Mouse (Mus musculus): ENCODE data around the gene Adgrv1. TPM values are rescaled to one million over a fixed set of nuclear protein-coding genes. Genes with fewer than 3 reads are reported as not detected.

Gene Adgrv1
- polyA plus RNA-seq, 1 experiment from 2014 or later, result 10.9 TPM

DNA sequence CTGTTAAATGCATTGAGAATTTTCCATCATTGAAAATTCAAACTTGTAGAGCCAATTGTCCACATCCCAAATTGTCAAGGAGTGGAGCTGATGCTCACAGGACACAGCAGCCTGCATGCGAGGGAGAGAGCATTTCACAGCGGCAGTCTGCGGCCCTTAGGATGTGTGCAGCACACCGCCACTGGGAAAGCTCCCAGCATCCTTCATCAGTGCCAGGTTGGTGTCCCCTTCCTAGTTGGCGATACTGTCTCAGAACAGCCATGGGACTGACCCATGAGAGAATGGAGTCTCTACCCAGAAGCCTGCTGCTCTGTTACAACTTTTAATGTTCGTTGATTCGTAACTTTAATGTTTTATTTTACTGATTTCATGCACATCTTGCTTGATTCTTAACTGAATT lies 183.8 kb downstream of the Adgrv1 start:
- 90% methylated on average over 7 of the region's 7 CpGs for WGBS
- no peak overlapping the region for H3K27ac ChIP-seq (replicated peaks)
- H3K4me1 ChIP-seq, result no peaks in the 10 kb centered on the region
- H3K9me3 ChIP-seq, result no peaks in the 10 kb centered on the region
- H3K36me3 ChIP-seq (replicated peaks), result peaks cover 14% of the 10 kb centered on the region
- DNase-seq (ENCODE audit: low spot score), result no peak
- H3K27me3 ChIP-seq (replicated peaks; ENCODE audit: low read depth, poor library complexity, severe bottlenecking), result no peaks in the 10 kb centered on the region
- no peak overlapping the region for H3K4me3 ChIP-seq

DNA sequence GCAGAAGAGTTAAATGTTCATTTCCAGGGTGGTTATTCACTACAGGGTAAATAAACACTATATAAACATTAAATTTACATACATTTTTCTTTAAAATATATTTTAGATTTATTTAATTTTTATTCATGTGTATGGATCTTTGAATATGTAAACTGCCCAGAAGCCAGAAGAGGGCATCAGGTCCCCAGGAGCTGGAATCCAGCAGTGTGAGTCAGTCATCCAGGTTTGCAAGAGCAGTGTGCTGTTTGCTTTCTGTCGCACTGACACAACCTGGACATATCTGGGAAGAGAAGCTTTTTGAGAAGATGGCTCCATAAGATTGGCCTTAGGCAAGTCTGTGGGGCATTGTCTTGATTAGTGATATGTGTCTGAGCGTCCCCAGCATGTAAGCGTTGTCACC lies 191.5 kb downstream of the Adgrv1 start:
- Histone ChIP-seq H3K27me3 (replicated peaks; ENCODE audit: low read depth, poor library complexity, severe bottlenecking) (no peaks in the 10 kb centered on the region), H3K36me3 (replicated peaks) (peaks cover 19% of the 10 kb centered on the region), H3K4me1 (no peaks in the 10 kb centered on the region), H3K9me3 (no peaks in the 10 kb centered on the region), H3K4me3 (no peak overlapping the region), H3K27ac (replicated peaks) (no peak overlapping the region)
- WGBS, result 88% methylated on average over 3 of the region's 3 CpGs
- DNase-seq (ENCODE audit: low spot score), result no peak

DNA sequence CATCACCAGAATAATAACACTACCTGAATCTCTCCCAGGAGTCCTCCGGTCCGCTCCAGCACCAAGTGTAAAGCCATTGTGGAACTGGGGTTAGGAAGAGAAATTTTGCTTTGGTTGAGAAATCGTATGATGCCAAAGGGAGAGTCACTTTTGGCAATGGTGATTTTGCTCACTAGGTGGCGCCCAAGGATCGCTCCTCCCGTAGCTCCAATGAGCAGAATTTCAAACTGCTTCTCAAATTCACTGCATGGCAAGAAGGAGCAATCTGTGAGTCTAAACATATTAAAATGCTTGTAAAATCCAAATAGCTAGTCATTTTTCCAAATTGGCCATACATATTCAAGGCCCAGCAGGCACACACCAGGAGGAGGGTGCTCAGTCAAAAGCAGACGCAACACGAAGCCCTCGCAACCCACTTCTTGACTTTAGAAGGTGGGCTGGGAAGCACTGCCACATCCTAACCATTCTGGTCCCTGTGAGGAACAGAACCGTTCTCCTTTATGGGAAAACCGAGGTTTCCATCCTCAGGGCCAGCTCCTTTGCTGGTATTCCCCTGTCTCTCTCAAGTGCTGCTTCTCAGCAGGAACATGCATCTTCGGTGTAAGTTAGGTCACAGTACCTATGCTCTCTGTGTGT lies 193.4 kb downstream of the Adgrv1 start:
- Histone ChIP-seq H3K9me3 (no peaks in the 10 kb centered on the region), H3K4me3 (no peak overlapping the region), H3K27ac (replicated peaks) (no peak overlapping the region), H3K36me3 (replicated peaks) (peaks cover 18% of the 10 kb centered on the region), H3K27me3 (replicated peaks; ENCODE audit: low read depth, poor library complexity, severe bottlenecking) (no peaks in the 10 kb centered on the region), H3K4me1 (no peaks in the 10 kb centered on the region)
- DNase-seq (ENCODE audit: low spot score), result peak; percentile 77
- 49% methylated on average over 12 of the region's 12 CpGs for WGBS

DNA sequence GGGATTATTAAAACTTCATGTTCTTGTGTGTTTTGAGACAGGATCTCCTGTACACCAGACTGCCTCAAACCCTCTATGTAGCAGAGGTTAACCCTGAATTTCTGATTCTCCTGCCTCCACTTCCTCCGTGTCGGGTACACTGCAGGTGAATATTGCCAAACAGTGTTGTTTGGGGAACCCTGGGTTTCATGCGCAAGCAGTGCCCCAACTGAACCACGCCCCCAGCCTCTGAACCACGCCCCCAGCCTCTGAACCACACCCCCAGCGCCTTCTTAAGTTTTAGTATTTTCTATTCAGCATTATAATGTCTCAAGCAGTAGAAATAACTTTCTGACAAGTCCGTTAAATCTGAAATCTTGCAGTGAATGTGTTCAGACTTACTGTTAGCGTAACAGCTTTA lies 195.9 kb downstream of the Adgrv1 start:
- H3K36me3 ChIP-seq (replicated peaks), result peaks cover 25% of the 10 kb centered on the region
- no peak for DNase-seq (ENCODE audit: low spot score)

DNA sequence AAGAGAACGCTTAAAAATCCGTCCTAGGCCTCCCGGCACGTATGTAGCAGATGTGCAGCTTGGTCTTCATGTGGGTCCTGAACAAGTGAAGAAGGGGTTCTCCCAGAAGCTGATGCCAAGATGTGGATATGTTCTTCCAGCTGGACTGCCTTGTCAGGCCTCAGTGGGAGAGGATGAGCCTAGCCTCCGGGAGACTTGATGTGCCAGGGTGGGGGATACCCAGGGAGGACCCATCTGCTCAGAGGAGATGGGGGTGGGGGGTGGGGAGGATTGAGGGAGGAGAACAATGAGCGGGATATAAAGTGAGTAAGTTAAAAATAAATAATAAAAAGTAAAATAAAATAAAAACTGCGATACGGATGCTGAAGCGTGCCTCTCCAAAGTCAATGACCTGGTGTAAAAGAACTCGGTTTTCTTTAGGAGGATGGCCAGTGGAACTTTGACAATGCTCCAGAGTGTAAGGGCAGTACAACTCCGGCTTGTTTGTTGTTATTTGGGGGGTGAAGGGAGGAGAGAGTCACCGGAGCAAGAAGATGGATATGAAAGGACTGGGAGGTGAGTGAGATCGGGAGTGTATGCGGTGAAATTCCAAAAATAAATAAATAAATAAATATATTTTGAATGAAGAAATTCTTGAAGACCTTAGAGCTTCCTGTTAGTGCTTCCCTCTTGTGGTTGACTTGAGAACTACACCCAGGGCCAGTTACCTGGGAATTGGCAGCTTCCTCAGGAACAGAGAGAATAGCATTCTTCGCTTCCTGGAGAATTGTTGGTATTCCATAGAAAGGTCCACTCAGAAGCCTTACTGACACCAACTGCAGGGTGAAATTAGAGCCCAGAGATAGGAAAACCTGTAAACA lies 205.8 kb downstream of the Adgrv1 start:
- Histone ChIP-seq H3K36me3 (replicated peaks) (peaks cover 11% of the 10 kb centered on the region; the same call in 1 of the 2 replicates), H3K9me3 (no peaks in the 10 kb centered on the region), H3K27me3 (replicated peaks; ENCODE audit: low read depth, poor library complexity, severe bottlenecking) (no peaks in the 10 kb centered on the region), H3K27ac (replicated peaks) (no peak overlapping the region), H3K4me1 (peaks cover 7% of the 10 kb centered on the region; the same call in 1 of the 2 replicates), H3K4me3 (no peak overlapping the region)
- 76% methylated on average over 15 of the region's 15 CpGs for WGBS
- peak; percentile 62 for DNase-seq (ENCODE audit: low spot score)

More for the DNA sequence above, 195.9 kb downstream of the Adgrv1 start:
- Histone ChIP-seq H3K9me3 (no peaks in the 10 kb centered on the region), H3K27ac (replicated peaks) (no peak overlapping the region), H3K27me3 (replicated peaks; ENCODE audit: low read depth, poor library complexity, severe bottlenecking) (no peaks in the 10 kb centered on the region), H3K4me1 (no peaks in the 10 kb centered on the region), H3K4me3 (no peak overlapping the region)
- WGBS, result 74% methylated on average over 8 of the region's 8 CpGs

DNA sequence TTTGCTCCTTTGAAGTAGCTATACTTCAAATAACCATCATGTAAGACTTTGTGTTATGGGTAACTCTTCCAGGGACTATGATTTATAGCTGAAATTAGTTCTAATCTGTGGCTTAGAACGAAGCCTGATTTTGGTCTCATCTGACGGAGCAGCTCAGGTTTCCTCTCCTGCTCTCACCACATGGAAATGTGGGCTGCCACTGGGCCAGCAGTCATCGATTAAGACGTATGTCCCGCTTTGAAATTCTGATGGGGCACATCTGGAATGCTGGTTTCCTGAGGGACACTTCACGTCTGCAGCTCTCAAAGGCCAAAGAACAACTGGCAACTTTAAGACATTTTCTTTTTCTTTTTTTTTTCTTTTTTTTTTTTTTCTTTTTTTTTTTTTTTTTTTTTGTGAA lies 207.8 kb downstream of the Adgrv1 start:
- Histone ChIP-seq H3K27ac (replicated peaks) (no peak overlapping the region), H3K4me1 (peaks cover 11% of the 10 kb centered on the region), H3K9me3 (no peaks in the 10 kb centered on the region), H3K27me3 (replicated peaks; ENCODE audit: low read depth, poor library complexity, severe bottlenecking) (no peaks in the 10 kb centered on the region), H3K4me3 (no peak overlapping the region), H3K36me3 (replicated peaks) (no peaks in the 10 kb centered on the region)
- DNase-seq (ENCODE audit: low spot score), result peak; percentile 52
- WGBS, result 54% methylated on average over 6 of the region's 6 CpGs

DNA sequence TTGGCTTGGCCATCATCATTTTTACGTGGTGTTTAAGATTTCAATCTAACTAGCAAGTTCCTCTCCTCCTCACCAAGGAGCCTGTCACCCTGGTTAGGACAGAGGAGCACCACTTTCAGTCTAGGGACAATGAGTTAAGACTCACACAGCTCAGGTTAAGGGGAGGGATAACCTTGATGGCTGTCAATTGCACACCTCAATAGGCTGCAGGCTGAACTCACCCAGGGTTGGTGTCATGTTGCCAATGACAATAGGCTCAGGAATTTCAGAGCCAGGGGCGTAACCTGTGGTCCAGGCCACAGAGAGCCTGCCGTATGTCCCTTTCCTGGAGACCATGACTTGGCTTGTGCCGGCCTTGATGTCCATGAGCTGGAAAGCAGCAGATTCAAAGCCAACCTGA lies 209.0 kb downstream of the Adgrv1 start:
- Histone ChIP-seq H3K27ac (replicated peaks) (no peak overlapping the region), H3K4me1 (peaks cover 22% of the 10 kb centered on the region), H3K9me3 (no peaks in the 10 kb centered on the region), H3K36me3 (replicated peaks) (peaks cover 2% of the 10 kb centered on the region; the same call in 1 of the 2 replicates), H3K4me3 (no peak overlapping the region), H3K27me3 (replicated peaks; ENCODE audit: low read depth, poor library complexity, severe bottlenecking) (no peaks in the 10 kb centered on the region)
- no peak for DNase-seq (ENCODE audit: low spot score)
- WGBS, result 65% methylated on average over 4 of the region's 4 CpGs

DNA sequence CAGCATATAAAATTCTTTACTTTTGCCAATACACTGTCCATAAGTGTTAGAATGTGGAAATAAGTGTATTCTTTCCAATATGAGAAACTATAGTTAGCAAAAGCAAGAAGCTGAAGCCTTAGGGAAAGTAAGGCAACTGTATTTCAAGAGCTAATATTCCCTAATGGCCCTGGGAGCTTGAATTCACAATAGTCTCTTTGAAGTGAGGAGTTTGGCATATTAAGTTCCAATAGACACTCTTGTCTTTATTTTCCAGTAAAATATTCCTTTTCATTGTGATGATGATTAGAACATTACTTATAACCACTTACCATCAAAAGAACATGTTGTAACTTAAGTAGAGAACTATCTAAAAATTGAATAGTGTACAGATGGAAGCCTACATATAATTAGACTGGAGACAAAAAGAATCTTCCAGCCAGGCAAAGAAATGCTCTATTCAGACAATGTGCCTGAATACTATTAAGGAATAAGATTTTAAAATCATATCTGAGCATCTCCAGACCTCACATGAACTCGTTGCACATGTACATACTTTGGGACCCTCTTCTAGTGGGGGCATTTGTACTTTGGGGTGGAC lies 225.0 kb downstream of the Adgrv1 start:
- 0 out of 2 replicates have a peak, but pooled peaks cover 5% of the 10 kb centered on the region for H3K36me3 ChIP-seq (replicated peaks)
- no peak overlapping the region for H3K27ac ChIP-seq (replicated peaks)
- no peaks in the 10 kb centered on the region for H3K9me3 ChIP-seq
- WGBS, result 79% methylated on average over 1 of the region's 1 CpGs
- no peak overlapping the region for H3K4me3 ChIP-seq
- no peaks in the 10 kb centered on the region for H3K27me3 ChIP-seq (replicated peaks; ENCODE audit: low read depth, poor library complexity, severe bottlenecking)
- DNase-seq (ENCODE audit: low spot score), result no peak
- no peaks in the 10 kb centered on the region for H3K4me1 ChIP-seq

DNA sequence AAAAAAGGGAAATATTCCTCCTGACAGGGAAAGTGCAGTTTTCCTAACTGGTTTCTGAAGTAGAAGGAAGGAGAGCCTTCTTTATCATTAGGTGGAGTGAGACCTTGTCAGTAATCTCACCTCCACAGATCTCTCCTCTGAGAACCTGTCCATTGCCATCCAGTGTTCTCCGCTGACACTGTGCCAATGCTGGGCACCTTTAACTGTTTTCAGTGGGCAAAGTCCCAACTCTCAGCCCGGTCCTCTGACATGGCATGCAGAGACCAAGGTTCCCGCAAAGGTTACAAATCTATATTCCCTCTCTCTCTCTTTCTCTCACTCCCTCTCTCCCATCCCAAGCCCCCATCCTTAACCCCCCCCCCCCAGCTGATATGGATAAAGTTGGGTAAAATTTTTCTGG lies 230.1 kb downstream of the Adgrv1 start:
- Histone ChIP-seq H3K27ac (replicated peaks) (no peak overlapping the region), H3K9me3 (no peaks in the 10 kb centered on the region), H3K4me3 (no peak overlapping the region), H3K4me1 (no peaks in the 10 kb centered on the region), H3K27me3 (replicated peaks; ENCODE audit: low read depth, poor library complexity, severe bottlenecking) (no peaks in the 10 kb centered on the region), H3K36me3 (replicated peaks) (no peaks in the 10 kb centered on the region)
- DNase-seq (ENCODE audit: low spot score), result no peak
- WGBS, result 89% methylated on average over 3 of the region's 3 CpGs

DNA sequence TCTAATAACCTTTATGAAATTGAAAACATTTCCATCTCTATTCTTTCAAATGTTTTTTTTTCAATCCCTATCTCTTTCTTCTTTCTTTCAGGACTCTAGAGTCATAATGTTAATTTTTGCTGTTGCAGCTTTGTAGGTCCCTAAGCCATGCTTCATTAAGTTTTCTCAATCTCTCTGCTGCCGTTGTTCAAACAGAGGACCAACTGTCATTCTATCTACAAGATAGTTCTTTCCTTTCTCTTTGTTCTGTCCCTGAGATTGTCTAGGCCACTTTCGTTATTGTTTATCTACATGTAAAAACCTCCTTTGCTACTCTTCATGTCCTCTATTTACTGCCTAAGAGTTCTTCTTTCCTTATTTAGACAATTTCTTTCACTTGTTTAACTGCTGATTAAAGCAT lies 230.8 kb downstream of the Adgrv1 start:
- no peaks in the 10 kb centered on the region for H3K36me3 ChIP-seq (replicated peaks)
- no peaks in the 10 kb centered on the region for H3K4me1 ChIP-seq
- H3K27ac ChIP-seq (replicated peaks), result no peak overlapping the region
- no peaks in the 10 kb centered on the region for H3K9me3 ChIP-seq
- H3K27me3 ChIP-seq (replicated peaks; ENCODE audit: low read depth, poor library complexity, severe bottlenecking), result no peaks in the 10 kb centered on the region
- WGBS, result 76% methylated on average over 2 of the region's 2 CpGs
- no peak overlapping the region for H3K4me3 ChIP-seq
- no peak for DNase-seq (ENCODE audit: low spot score)

DNA sequence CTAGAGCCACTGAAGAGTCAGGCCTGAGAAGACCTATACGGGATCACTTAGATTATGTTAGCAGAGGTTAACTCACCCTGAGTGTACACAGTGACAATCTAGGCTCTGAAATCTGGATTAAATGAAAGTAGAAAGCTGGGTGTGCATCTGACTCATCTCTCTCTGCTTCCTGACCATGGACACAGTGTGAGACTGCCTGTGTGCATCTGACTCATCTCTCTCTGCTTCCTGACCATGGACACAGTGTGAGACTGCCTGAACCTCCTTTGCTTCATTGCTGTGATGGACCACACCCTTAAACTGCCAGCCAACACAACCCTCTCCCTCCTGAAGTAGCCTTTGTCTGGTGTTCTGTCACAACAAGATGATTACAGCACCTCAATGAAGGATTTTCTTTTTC lies 231.2 kb downstream of the Adgrv1 start:
- DNase-seq (ENCODE audit: low spot score), result no peak
- Histone ChIP-seq H3K4me3 (no peak overlapping the region), H3K27me3 (replicated peaks; ENCODE audit: low read depth, poor library complexity, severe bottlenecking) (no peaks in the 10 kb centered on the region), H3K4me1 (no peaks in the 10 kb centered on the region), H3K27ac (replicated peaks) (no peak overlapping the region), H3K9me3 (no peaks in the 10 kb centered on the region), H3K36me3 (replicated peaks) (no peaks in the 10 kb centered on the region)
- 90% methylated on average over 1 of the region's 1 CpGs for WGBS

DNA sequence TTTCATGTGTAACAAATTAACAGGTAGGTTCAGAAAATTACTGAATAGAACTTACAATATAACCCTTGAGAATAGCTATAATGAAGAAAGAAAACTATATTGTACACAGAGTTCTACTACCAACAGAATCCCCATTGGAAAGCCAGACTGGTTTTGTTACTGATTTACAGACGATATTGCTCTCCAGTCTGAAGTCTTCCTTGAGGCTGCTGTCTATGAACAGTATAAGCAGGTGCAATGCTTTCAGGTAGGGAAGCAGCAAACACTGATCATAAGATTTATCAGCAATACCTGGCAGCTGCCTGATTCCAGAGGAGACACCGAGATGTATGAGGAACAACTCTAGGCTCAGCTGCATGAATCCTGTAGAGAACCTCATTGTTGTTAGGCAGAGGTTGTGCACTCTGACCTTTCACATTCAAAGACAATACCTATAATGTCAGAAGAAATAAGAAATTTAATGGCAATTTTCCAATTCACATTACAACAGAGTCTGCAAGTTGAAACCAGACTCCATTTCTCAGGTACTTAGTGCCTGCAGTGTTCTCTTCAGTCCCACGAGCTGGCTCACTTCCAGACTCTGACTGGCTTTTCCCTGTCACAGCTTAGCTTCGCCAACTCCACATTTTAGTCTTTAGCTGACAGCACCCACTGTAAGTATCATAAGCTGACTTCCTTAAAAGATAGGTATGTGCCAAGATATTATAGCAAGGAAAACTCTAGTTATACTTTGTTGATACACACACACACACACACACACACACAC lies 247.2 kb downstream of the Adgrv1 start:
- Histone ChIP-seq H3K4me1 (no peaks in the 10 kb centered on the region), H3K4me3 (no peak overlapping the region), H3K27me3 (replicated peaks; ENCODE audit: low read depth, poor library complexity, severe bottlenecking) (no peaks in the 10 kb centered on the region), H3K36me3 (replicated peaks) (no peaks in the 10 kb centered on the region), H3K27ac (replicated peaks) (no peak overlapping the region), H3K9me3 (no peaks in the 10 kb centered on the region)
- no peak for DNase-seq (ENCODE audit: low spot score)
- WGBS, result 87% methylated on average over 4 of the region's 4 CpGs

Data from embryonic facial prominence, embryonic 10.5 days (tissue).